Mouse (Mus musculus) left cerebral cortex, postnatal 36 days (tissue): ENCODE measurements around the gene Kti12. TPM values are rescaled to one million over a fixed set of nuclear protein-coding genes. Genes with fewer than 3 reads are reported as not detected.

ENCODE experiments used
- DNase-seq, 2 experiments: peaks; one replicate each; pipeline ENCODE4 v3.0.0; 2021 to 2022; ENCODE audit warnings: low spot score in 2 of 2, mixed read lengths in 1 of 2
- intact Hi-C: fragments of 180-260 bp; cut with DNase I; formaldehyde crosslinking; loops from one replicate; pipeline ENCODE4 v1.15.1; 2025
- total RNA-seq, 2 experiments: library from RNA; stranded (reverse); gene quantifications; 2 replicates each; pipeline ENCODE4 v1.2.3; 2021

Kti12 gene
- total RNA-seq, 2 experiments from 2014 or later: 16.4 to 17.0 TPM

GRCm38 (mm10) chr4:108848505-108848848 is 892 bp downstream of the Kti12 start, which contains the start of gene A730015C16Rik:
TSS of gene A730015C16Rik (minus strand) at chr4:108848619.
- intact Hi-C loops: no loop called here
- DNase-seq: peak in 1 of 2 experiments; percentile 23

DNA sequence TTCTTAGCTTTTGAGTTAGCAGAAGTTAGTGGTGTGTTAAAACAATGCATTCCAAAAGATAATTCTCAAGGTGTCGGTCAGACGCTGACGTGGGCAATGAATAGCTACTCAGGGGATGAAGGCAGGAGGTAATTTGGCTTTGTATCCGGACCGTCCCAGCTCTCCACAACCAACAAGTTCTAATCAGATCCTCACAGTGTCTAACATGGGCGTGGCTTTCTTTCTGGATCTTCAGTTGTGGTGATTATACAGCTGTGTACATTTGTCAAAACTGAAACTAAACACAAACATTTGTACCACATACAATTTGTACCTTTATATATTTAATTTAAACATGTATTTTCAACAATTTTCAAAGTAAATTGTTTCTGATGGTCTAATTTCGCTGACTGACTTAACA is 19.2 kb downstream of the Kti12 start:
- intact Hi-C loops: no loop called here
- DNase-seq: no peak

DNA sequence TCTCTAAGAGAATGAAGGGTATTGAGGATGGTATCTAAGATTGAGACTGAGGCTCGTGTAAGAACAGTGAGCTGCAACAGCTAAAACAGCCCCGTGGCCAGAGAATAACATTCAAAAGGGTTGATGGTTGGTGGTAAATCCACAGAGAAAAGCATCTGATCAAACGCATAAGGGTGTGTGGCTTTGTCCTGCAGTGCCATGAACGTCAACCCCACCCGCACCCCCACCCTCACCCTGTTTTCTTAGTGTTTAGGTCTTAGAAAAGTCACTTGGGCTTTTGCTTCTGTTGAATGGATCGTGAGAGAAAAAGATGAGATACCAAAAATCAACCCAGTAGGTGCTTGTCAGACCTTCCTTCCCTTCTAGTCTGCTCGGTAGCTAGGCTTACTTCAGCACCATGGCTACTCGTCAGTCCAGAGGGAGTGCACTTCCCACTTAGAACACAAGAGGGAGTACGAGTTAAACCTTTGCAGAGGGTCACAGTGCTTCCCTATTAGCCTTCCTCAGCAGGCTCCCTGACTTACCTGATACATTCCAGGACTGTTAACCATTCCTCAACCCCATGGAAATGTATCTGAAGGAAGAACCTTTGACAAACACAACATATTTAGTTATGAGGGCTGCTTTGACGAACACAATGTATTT is 22.3 kb downstream of the Kti12 start:
- intact Hi-C loops: loop anchor here (1.0 to 5.0 kb wide), 2 partner anchors 106 to 297 kb away; no protein-coding TSS in a partner anchor
- peak; percentile 78 to 86 for DNase-seq

DNA sequence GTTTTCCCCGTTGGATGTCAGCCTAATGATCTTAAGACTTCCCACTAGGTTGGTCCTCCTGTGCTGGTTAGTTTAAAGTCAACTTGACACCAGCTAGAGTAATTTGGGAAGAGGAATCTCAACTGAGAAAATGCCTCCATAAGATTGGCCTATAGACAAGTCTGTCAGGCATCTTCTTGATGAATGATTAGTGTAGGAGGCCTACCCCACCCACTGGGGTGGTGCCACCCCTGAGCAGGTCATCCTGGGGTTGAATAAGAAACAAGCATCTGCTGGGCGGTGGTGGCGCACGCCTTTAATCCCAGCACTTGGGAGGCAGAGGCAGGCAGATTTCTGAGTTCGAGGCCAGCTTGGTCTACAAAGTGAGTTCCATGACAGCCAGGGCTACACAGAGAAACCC is 26.2 kb downstream of the Kti12 start:
- intact Hi-C loops: loop anchor here (5.0 kb wide), 1 partner anchor 294 kb away; no protein-coding TSS in a partner anchor
- DNase-seq: no peak

DNA sequence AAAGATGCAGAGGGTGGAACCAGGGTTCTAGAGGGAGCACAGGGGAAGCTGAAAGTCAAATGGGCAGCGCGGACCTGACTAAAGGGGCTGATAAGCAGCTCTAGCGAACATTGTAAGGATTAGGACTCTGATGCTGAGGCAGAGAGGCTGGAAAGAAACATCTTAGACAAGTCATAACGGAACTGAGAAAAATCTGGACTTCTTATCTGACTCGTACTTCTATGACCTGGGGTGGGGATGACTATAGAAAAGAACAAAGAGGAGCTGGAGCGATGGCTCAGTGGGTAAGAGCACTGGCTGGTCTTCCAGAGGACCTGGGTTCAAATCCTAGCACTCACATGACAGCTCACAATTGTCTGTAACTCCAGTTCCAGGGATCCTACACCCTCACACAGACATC is 30.3 kb downstream of the Kti12 start:
- intact Hi-C loops: no loop called here
- no peak for DNase-seq

DNA sequence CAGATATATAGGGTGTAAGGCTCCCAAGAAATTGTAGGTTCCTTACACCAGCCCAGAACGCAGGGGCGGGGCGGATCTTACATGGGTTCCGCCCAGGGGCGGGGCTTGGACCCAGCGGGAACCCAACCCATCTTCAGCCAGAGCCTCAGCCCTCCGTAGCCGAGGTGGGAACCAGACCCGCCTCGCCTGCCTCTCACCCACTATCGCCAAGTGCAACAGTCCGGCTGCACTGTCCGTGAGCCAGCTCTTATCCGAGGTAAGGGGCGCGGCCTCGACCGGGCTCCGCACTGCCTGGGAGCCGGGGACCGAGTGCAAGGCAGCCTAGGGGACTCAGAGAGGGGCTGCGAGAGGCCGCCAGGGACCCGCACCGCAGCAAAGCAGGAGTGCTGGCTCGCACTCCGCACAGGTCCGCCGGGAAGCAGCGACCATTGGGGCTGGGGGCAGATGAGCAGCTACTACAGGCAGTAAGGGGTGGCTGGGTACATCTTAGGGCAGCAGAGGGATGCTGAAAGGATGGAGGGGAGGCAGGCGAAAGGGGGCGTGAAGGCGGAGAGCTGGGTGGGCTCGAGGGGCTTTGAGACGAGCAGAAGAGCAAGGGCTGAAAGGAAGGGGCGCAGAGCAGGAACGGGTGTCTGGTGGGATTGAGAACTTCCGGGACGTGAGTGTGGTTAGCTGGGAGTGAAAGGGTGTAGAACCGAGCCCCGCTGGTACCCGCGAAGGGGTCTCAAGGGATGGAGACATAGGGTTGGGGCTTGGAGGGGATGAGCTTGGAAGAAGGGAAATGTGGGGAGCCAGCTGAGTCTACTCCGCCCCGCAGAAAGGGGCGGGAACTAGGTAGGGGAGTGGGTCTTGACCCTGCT is 31.6 kb downstream of the Kti12 start, which contains the start of gene Rab3b:
Gene Rab3b (plus strand): TSS at position 101 of the 860 bp plus-strand sequence.
- intact Hi-C loops: no loop called here
- DNase-seq: peak; percentile 36 to 49

DNA sequence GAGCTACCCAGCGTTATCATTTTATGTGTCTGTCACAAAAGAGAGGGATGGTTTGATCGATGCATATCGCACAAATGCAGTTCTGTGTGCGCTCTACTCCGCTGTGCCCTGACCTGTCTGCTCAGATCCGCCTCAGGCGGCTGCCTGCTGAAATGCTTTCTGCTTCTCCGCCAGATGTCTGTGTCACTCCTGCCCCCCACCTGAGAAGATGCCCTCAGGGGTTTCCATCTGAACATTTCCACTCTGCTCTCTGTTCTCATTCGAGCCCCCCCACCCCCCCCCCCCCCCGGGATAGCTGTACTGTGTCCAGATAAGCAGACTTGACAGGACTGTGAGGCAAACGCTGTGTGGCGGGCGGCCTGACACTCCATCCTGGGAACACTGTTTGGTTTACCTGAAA is 36.2 kb downstream of the Kti12 start:
- intact Hi-C loops: no loop called here
- no peak for DNase-seq

DNA sequence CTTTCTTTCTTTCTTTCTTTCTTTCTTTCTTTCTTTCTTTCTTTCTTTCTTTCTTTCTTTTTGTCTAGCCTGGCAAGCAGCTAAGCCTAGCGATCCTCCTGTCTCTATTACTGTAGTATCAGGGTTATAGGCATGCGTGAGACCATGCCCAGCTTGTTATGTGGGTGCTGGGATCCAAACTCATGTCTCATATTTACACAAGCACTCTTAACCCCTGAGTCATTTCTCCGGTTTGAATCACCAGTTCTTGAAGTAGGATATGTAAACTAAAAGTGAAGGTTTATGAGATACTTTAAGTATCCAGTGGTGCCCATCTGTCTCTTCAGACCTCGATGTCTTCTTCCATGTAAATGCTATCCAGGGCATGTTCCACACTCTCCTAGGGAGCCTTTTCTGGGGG is 39.9 kb downstream of the Kti12 start:
- no peak for DNase-seq
- intact Hi-C loops: no loop called here

- intact Hi-C loops: no loop called here
- DNase-seq: peak in 1 of 2 experiments; percentile 34
Observed at GRCm38 (mm10) chr4:108890876-108891275, 43.3 kb downstream of the Kti12 start.

Other genes with a start within 250 kb of the Kti12 start
- 10 to 100 TPM; 31.3 to 48.2 TPM for gene Cc2d1b, start 227.8 kb upstream of the Kti12 start, total RNA-seq
- 1 to 10 TPM; 1.3 to 1.7 TPM for gene 3110021N24Rik, start 128.1 kb upstream of the Kti12 start, total RNA-seq
- 10 to 100 TPM; 63.7 to 67.4 TPM for gene Zfyve9, start 67.0 kb upstream of the Kti12 start, total RNA-seq
- gene Btf3l4, start 14.2 kb upstream of the Kti12 start, total RNA-seq: 10 to 100 TPM; 87.3 to 92.0 TPM
- 10 to 100 TPM; 39.4 to 40.9 TPM for gene Txndc12, start 13.2 kb upstream of the Kti12 start, total RNA-seq
- gene A730015C16Rik, start 834 bp downstream of the Kti12 start, total RNA-seq: under 1 TPM in 1 of 2 experiments, not detected in 1; 0.35 TPM
- gene Rab3b, start 31.3 kb downstream of the Kti12 start, total RNA-seq: 10 to 100 TPM; 84.3 to 91.3 TPM
- 100 to 1,000 TPM; 105 to 139 TPM for gene Nrd1, start 152.9 kb downstream of the Kti12 start, total RNA-seq